Mouse (Mus musculus) neural tube, embryonic 10.5 days (tissue): ENCODE data around the gene Timm10.
A peak's percentile ranks its signal among the peaks of the same experiment; 100 is the strongest.

Source experiments
- DNase-seq: peaks from one replicate; pipeline ENCODE4 v3.0.0-alpha.2; 2017; ENCODE audit warnings: low spot score; ENCODE audit errors: extremely low spot score

Timm10 gene

GRCm38 (mm10) chr2:84812676-84813075 lies 14.1 kb upstream of the Timm10 start:
- DNase-seq, result no peak

- DNase-seq, result no peak
These were observed 6.9 kb upstream of the Timm10 start for GRCm38 (mm10) chr2:84819861-84820260.

- DNase-seq, result no peak
These were observed 4.2 kb upstream of the Timm10 start, which contains the start of gene Smtnl1 for GRCm38 (mm10) chr2:84822552-84822951. Gene Smtnl1 (minus strand): TSS chr2:84822652.

GRCm38 (mm10) chr2:84823237-84823636 lies 3.6 kb upstream of the Timm10 start:
- no peak for DNase-seq

- DNase-seq, result peak; percentile 35
These were observed 605 bp downstream of the Timm10 start for GRCm38 (mm10) chr2:84827283-84827920.

- DNase-seq, result peak; percentile 84
These were observed 5.0 kb downstream of the Timm10 start for GRCm38 (mm10) chr2:84831666-84832391.

GRCm38 (mm10) chr2:84837107-84837506 lies 10.3 kb downstream of the Timm10 start:
- DNase-seq, result no peak

GRCm38 (mm10) chr2:84837817-84838592 lies 11.2 kb downstream of the Timm10 start:
- no peak for DNase-seq

- no peak for DNase-seq
These were observed 11.8 kb downstream of the Timm10 start, which contains the start of gene Slc43a1 for GRCm38 (mm10) chr2:84838593-84838949. Gene Slc43a1 (plus strand): TSS chr2:84838850.

GRCm38 (mm10) chr2:84838993-84839980 lies 12.5 kb downstream of the Timm10 start:
- peak; percentile 60 for DNase-seq

GRCm38 (mm10) chr2:84840016-84840747 lies 13.4 kb downstream of the Timm10 start:
- DNase-seq, result peak; percentile 84

- DNase-seq, result no peak
These were observed 14.2 kb downstream of the Timm10 start for GRCm38 (mm10) chr2:84840748-84841563.

- no peak for DNase-seq
These were observed 15.1 kb downstream of the Timm10 start for GRCm38 (mm10) chr2:84841905-84842304.

GRCm38 (mm10) chr2:84843654-84844053 lies 16.9 kb downstream of the Timm10 start:
- DNase-seq, result no peak

- DNase-seq, result no peak
These were observed 18.4 kb downstream of the Timm10 start for GRCm38 (mm10) chr2:84845226-84845625.

- DNase-seq, result no peak
These were observed 23.8 kb downstream of the Timm10 start for GRCm38 (mm10) chr2:84850407-84851129.

GRCm38 (mm10) chr2:84851130-84852040 lies 24.6 kb downstream of the Timm10 start:
- peak; percentile 58 for DNase-seq

- DNase-seq, result no peak
These were observed 28.9 kb downstream of the Timm10 start for GRCm38 (mm10) chr2:84855732-84856131.
